Mouse (Mus musculus): ENCODE measurements around the gene Iba57.

The Iba57 gene

GRCm38 (mm10) chr11:59132065-59132464 lies 31.5 kb downstream of the Iba57 start:
- DNase-seq = no peak

- no peak for DNase-seq
Measured at GRCm38 (mm10) chr11:59131348-59131919, 32.1 kb downstream of the Iba57 start.

GRCm38 (mm10) chr11:59130782-59131181 lies 32.8 kb downstream of the Iba57 start:
- peak in 1 of 2 experiments; percentile 18 for DNase-seq

- DNase-seq = no peak
Measured at GRCm38 (mm10) chr11:59105945-59106344, 57.6 kb downstream of the Iba57 start.
